In genomic region chr14:120235610-120236009, GRCm38 (mm10) we compare ENCODE assay signal across 10 mouse cellular contexts.
"Had no signal": no experiment of that assay in that cellular context is flagged by ENCODE, and none has a peak within 500 bp of the region (broad histone marks: within the 10 kb centered on the region; RNA-seq: fewer than 3 reads in every experiment).

No protein-coding gene starts in this region.

- H3K4me1 ChIP-seq: liver, embryonic 12.5 days; neural tube, embryonic 15.5 days had no signal

- ATAC-seq: liver, embryonic 12.5 days; midbrain, embryonic 13.5 days had no signal

- H3K9me3 ChIP-seq: limb, embryonic 15.5 days; liver, embryonic 12.5 days; midbrain, embryonic 13.5 days; neural tube, embryonic 15.5 days had no signal

- H3K27ac ChIP-seq: limb, embryonic 15.5 days; liver, embryonic 12.5 days; midbrain, embryonic 13.5 days; neural tube, embryonic 15.5 days had no signal

- H3K36me3 ChIP-seq: limb, embryonic 15.5 days; liver, embryonic 12.5 days; midbrain, embryonic 13.5 days; neural tube, embryonic 15.5 days had no signal

- H3K9ac ChIP-seq: limb, embryonic 15.5 days; liver, embryonic 12.5 days; midbrain, embryonic 13.5 days; neural tube, embryonic 15.5 days had no signal

- H3K27me3 ChIP-seq: limb, embryonic 15.5 days; liver, embryonic 12.5 days; midbrain, embryonic 13.5 days; neural tube, embryonic 15.5 days had no signal

- H3K4me3 ChIP-seq: limb, embryonic 15.5 days; liver, embryonic 12.5 days; midbrain, embryonic 13.5 days; myocyte; neural tube, embryonic 15.5 days had no signal

- H3K4me2 ChIP-seq: limb, embryonic 15.5 days; liver, embryonic 12.5 days; midbrain, embryonic 13.5 days; neural tube, embryonic 15.5 days had no signal

- DNase-seq: kidney, adult 8-10 months; kidney, postnatal 25 days; layer of hippocampus, postnatal 36 days; thymus, adult 18-20 months; thymus, postnatal 14 days had no signal
